Mouse (Mus musculus): Measurements from ENCODE around the gene Dip2b. TPM values are rescaled to one million over a fixed set of nuclear protein-coding genes. Genes with fewer than 3 reads are reported as not detected.

Dip2b gene
- total RNA-seq, 2 experiments from 2014 or later, result 53.8 to 54.2 TPM

DNA sequence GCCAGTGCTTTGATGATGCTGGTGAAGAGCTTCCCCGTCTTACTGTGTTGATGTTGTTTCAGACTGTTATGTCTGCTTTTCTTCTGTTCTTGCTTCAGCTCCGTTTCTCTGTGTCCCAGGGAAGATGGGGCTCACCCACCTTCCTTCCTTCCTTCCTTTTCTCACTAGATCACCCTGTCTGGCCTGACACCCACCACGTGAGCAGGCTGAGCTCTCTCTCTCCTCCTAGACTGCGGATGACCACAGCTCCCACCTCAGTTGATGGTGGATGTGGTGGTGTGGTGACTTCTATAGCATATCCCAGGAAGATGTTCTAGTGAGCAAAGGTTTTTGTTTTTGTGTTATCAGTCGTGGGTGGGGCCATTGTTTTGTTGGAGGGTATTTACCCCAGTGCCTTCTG is 85.4 kb downstream of the Dip2b start:
- no peak for DNase-seq (ENCODE audit: low spot score in 2 of 2)

DNA sequence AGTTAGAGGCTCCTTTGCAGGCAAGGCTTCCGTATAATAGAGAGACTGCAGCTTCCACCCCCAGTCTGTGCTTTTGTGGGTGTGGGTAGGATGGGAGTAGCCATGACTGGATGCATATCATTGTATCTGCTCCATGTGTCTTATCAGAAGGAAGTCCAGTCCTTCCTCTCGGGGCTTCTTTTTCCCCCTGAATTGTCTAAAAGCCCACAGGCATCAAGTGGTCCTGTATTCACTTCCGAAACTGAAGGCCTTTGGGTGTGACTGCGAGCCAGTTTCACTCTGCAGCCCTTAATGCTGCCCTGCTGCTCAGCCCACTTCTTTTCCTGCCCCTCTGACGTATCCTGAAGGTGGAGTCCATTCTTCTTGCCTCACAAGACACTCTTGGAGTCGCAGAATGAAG is 86.8 kb downstream of the Dip2b start:
- DNase-seq (ENCODE audit: low spot score in 2 of 2), result no peak

DNA sequence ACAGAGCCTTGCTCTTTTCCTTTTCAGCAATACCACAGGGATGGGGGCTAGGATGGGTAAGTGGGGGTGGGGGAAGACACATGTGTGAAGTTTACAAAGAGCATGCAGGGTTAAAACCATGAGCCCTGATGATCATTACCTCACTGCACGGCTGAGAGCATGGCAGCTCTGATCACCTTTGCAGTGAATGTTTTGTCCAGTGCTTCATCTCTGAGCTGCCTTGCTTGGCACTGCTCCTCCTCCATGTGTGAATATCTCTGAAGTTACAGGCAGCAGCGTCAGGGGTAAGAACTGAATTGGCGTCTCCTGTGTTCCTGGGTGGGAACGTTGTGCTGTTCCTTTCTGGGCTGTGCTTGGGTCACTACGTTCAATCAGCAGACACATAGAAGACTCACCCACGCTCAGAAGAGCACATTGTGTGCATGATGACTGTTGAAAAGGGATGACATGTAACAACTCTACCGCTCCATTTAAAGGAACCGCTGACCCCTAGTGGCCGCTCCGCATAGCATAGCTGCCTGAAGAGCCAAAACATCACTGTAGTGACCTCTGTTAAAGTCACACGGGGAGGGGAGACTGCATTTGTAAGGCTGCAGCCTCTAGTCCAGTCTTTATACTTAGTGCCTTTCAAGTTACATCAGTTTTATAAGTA is 88.1 kb downstream of the Dip2b start:
- peak; percentile 80 to 81 for DNase-seq (ENCODE audit: low spot score in 2 of 2)

DNA sequence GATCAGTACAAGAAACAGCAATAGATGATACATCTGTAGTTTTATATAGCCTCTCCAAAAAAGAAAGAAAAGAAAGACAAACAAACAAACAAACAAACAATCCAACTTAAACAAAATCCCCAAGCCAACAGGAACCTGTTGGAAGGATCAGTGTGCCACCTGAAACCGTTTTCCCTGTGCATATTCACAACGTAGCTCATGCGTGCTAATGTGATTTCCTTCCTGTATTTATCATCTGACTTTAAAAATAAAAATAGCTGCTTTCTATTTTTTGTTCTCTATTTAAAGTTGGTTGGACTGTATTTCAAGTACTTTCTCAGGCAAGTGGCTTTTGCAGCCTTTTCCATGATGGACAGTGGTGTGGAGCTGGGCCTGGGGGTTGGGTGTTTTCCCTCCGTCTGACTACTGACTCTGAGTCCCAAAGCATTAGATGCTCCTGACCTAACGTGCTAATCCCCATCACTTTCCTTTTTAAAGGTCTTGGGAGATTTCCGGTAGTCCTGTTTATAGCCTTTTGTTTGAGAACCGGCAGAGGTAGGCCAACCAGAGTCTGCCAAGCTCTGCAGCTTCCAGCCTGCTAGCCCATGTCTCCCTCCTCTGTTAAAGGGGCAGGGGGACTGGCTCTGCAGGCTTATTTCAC is 90.8 kb downstream of the Dip2b start:
- DNase-seq (ENCODE audit: low spot score in 2 of 2), result no peak

DNA sequence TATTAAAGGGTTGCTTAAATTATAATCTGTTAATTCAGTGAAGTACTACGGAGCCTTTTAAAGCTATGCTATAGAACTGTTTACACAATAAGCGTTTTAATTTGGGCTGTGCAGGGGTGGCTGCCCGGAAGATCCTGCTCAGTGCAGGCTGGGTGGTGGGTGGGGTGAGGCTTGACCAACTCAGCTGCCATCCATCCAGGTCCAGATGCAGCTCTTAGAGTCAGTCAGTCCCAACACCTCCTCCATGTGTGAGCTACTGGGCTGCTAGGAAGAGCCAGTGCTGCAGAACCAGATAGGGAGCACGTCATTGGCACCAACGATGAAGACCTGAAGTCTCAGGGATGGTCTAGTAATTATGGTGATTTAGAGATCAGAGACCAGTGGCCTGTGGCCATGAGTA is 101.2 kb downstream of the Dip2b start:
- no peak for DNase-seq (ENCODE audit: low spot score in 2 of 2)

GRCm38 (mm10) chr15:100140428-100140827 is 102.0 kb downstream of the Dip2b start:
- DNase-seq (ENCODE audit: low spot score in 2 of 2), result no peak

DNA sequence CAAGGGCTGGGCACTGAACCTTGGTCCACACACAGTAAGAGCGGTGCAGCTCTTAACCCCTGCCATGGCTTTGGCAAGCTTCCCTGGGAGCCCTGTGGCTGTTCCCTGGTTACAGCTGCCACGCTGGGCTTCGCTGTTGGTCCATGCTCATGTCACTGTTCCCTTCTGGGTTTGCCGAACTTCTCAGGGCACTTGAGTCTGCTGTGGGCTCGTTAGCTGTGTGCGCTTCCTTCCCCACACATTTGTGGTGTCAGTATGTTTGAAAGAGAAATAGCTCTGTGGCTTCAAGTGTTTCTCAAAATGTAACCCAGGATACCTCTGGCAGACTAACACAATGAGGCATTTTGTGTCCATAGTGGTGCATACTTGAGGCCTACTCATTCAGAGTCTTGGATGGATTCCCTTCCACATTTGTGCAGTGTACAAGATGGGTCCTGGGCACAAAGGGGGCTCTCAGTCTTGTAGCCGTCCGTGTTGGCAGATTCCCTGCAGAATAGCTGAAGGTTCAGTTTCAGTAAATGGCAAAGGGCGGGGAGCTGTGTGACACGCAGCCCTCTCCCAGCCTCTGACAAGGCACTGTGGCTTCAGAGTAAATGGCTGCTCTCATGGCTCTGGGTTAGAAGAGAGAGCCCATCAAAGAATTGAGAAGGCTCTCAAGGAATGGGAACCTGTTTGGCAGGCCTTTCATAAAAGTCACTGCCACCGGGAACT is 104.8 kb downstream of the Dip2b start:
- DNase-seq (ENCODE audit: low spot score in 2 of 2), result peak; percentile 36 to 78

DNA sequence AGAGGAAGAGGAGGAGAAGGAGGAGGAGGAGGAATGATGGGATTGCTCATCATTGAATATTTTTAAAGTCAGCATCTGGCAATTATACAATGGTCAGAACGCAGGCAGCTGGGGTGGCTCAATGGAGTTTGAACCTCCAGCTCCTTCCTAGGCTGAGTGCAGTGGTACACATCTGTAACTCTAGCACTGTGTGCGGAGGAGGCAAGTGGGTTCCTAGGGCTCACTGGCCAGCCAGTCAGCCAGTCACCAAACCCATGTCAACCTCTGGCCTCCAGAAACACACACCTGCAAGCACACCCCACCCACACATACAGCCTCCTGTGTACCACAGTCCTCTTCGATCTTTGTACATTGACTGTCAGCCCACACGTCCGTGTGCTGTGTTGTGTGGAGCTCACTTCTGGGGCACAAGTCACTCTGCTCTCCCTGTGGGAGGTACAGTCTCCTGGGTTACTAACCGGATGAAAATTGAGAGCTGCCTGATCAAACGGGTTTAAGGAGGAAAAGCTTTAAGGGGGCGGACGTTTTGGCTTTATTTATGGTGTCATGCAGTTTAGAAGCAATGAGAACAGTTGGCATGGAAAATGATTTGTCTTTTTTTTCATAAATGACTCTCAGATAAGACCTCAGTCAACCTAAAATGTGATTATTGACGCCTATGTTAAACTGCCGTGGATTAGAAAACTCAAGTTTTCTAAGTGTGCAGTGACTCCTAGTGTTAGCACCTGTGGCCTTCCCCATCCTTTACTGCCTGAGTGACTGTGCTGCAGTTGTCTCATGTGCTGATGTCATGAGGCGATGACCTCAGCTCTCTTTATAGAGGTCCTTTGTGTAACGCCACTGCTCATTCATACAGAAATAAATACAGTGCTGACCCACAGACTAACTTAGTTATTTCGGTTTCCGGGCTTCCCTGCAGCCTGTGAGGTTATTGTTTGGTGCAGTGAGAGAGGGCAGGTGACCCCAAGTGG is 106.7 kb downstream of the Dip2b start:
- DNase-seq (ENCODE audit: low spot score in 2 of 2), result no peak

GRCm38 (mm10) chr15:100145917-100146316 is 107.5 kb downstream of the Dip2b start:
- no peak for DNase-seq (ENCODE audit: low spot score in 2 of 2)

DNA sequence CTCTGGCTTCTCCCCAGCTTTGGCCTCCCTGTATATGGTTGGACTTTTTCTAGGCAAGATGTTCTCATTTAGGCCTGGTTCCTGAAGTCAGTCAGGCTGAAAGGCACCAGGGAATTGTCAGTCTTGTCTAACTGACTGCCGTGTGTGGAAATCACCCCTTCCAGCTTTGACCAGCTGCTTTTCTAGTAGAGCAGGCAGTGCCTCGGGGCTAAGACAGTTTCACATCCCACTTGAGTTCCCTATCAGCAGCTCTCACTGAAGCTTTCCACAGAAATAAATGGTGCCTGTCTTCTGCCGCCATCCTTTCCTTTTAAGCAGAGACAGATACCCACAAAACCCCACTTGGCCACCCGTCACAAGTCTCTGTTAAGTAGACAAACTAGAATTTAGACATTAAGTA is 112.1 kb downstream of the Dip2b start:
- DNase-seq (ENCODE audit: low spot score in 2 of 2), result no peak

DNA sequence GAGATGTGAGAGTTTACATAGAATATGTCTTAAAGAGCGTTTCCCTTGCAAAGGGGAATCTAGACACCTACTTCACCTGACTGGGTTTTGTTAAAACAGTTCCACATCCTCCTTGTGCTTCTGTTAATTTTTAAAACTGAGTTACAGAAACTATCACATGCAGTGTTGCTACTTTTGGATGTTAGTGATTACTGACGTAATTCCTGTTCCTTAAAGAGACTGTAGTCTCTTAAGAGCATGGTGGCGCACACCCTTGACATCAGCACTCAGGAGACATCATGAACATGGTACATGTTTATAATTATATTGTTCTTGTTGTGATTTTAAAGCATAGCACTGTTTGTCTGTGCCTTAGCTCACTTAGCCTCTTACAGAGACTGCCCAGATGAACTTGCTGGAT is 113.9 kb downstream of the Dip2b start:
- DNase-seq (ENCODE audit: low spot score in 2 of 2), result no peak

DNA sequence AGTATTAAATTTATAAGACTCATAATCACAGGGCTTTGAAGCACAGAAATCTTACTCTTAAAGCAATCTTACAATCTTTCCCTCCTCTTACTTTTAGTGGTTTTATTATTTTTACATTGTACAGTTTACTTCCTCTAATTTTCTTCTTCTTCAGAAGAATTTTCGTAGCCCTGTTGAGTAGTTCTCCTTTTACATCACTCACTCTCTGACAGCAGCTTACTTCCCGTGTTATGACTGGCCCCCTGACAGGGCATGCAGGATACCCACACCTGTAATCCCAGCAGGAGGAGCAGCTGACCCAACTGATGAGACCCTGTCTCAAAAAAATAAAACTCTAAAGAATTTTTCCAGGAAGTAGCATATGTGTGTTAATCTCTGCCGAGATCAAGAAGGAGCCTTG is 114.6 kb downstream of the Dip2b start:
- no peak for DNase-seq (ENCODE audit: low spot score in 2 of 2)

DNA sequence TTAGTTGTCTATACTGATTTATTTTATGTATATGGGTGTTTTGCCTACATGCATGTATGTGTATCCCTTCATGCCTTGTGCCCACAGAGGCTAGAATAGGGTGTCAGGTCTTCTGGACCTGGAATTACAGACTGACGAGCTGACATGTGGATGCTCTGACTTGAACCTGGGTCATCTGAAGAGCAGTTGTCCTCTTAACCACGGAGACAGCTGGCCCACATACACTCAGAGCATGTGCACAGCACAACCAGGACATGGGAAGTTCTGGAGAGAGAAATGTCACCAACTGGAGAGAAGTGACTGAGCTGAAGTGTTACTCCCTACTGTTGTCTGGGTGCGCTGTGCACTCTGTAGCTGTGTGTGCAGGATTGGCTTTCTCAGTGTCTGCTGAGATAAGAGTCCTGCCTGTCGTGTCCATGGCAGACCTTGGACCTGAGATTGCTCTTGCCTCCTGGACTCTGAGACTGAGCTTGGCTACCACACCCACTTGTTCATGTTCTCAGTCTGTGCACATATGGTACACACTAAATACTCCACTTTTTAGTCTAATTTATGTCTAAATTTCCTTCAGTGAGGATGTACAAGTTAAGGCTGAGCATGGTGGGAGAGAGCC is 117.7 kb downstream of the Dip2b start:
- no peak for DNase-seq (ENCODE audit: low spot score in 2 of 2)

GRCm38 (mm10) chr15:100156781-100157470 is 118.5 kb downstream of the Dip2b start:
- DNase-seq (ENCODE audit: low spot score in 2 of 2), result no peak

GRCm38 (mm10) chr15:100158985-100159384 is 120.5 kb downstream of the Dip2b start:
- no peak for DNase-seq (ENCODE audit: low spot score in 2 of 2)

DNA sequence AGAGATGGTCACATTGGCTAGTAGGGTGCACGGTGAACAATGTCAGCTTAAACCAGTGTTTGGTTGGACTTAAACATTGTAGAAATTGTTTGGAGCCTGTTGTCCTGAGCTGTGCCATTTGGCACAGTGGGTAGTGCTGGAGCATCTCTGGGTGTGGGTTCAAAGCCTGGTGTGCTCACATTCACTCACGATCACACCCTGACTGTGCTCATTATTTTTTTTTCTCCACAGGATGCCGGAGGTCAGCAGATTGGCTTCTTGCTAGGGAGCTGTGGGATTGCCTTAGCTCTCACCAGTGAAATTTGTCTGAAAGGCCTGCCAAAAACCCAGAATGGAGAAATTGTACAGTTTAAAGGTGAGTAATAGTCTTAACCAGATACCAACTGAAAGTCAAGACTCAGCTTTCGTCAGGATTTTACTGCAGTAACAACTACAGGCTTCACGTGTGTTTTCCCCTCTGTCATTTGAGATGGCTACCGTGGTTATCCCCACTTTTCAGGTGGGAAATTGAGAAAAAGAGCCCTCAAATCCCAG is 123.3 kb downstream of the Dip2b start:
- no peak for DNase-seq (ENCODE audit: low spot score in 2 of 2)

- no peak for DNase-seq (ENCODE audit: low spot score in 2 of 2)
Observed at GRCm38 (mm10) chr15:100163381-100164051, 125.1 kb downstream of the Dip2b start.

DNA sequence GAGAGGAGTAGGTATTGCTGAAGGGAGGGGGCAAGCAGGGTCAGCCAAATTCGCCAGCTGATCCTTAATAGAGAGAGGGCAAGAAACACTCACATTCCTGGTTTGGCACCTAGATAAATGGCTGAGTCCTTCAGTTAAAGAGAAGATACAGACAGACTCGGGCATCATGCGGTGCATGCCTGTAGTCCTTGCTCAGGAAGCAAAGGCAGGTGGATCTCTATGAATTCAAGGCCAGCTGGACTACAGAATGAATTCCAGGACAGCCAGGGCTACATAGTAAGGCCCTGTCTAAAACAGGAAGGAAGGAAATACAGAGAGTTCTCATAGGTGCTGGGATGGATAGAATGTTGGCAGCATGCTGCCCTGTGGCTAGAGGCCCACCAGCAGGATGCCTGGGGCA is 128.0 kb downstream of the Dip2b start:
- DNase-seq (ENCODE audit: low spot score in 2 of 2), result no peak

DNA sequence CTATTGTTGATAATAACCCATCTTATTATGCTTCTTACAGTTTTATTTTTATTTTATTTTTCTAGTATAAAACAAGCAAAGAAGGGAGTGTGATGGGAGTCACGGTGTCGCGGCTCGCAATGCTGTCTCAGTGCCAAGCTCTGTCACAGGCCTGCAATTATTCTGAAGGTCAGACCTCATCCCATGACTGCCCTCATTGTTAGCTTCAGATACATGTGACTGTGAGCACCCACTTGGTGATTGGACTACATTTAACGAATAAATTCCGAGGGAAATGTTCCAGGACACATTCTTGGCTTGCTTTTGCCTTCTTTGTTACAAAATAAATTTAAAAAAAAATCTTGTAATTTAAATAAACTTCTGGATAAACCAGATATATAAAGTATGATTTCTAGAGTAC is 129.3 kb downstream of the Dip2b start:
- no peak for DNase-seq (ENCODE audit: low spot score in 2 of 2)

Data from layer of hippocampus, postnatal 14 days (tissue).